Mouse (Mus musculus): ENCODE measurements around the gene Sel1l3. TPM values are rescaled to one million over a fixed set of nuclear protein-coding genes. Genes with fewer than 3 reads are reported as not detected.

Sel1l3 gene
- total RNA-seq, 2 experiments from 2014 or later: 0.09 TPM; not detected in 1

- no peak for ATAC-seq (replicated peaks; ENCODE audit: low FRiP score, poor library complexity, severe bottlenecking)
Measured at GRCm38 (mm10) chr5:53148960-53149685, 64.6 kb downstream of the Sel1l3 start.

- no peak for ATAC-seq (replicated peaks; ENCODE audit: low FRiP score, poor library complexity, severe bottlenecking)
Measured at GRCm38 (mm10) chr5:53148160-53148923, 65.4 kb downstream of the Sel1l3 start.

- ATAC-seq (replicated peaks; ENCODE audit: low FRiP score, poor library complexity, severe bottlenecking): no peak
Measured at GRCm38 (mm10) chr5:53147418-53147817, 66.3 kb downstream of the Sel1l3 start.

GRCm38 (mm10) chr5:53146684-53147061, 67.1 kb downstream of the Sel1l3 start:
- no peak for ATAC-seq (replicated peaks; ENCODE audit: low FRiP score, poor library complexity, severe bottlenecking)

GRCm38 (mm10) chr5:53146049-53146683, 67.6 kb downstream of the Sel1l3 start:
- ATAC-seq (replicated peaks; ENCODE audit: low FRiP score, poor library complexity, severe bottlenecking): no peak

GRCm38 (mm10) chr5:53142587-53142986, 71.1 kb downstream of the Sel1l3 start:
- ATAC-seq (replicated peaks; ENCODE audit: low FRiP score, poor library complexity, severe bottlenecking): no peak

GRCm38 (mm10) chr5:53140158-53140927, 73.4 kb downstream of the Sel1l3 start:
- no peak for ATAC-seq (replicated peaks; ENCODE audit: low FRiP score, poor library complexity, severe bottlenecking)

GRCm38 (mm10) chr5:53139566-53139965, 74.2 kb downstream of the Sel1l3 start:
- ATAC-seq (replicated peaks; ENCODE audit: low FRiP score, poor library complexity, severe bottlenecking): no peak

- ATAC-seq (replicated peaks; ENCODE audit: low FRiP score, poor library complexity, severe bottlenecking): no peak
Measured at GRCm38 (mm10) chr5:53139140-53139539, 74.6 kb downstream of the Sel1l3 start.

- ATAC-seq (replicated peaks; ENCODE audit: low FRiP score, poor library complexity, severe bottlenecking): no peak
Measured at GRCm38 (mm10) chr5:53138025-53138424, 75.7 kb downstream of the Sel1l3 start.

GRCm38 (mm10) chr5:53135984-53136383, 77.7 kb downstream of the Sel1l3 start:
- ATAC-seq (replicated peaks; ENCODE audit: low FRiP score, poor library complexity, severe bottlenecking): no peak

GRCm38 (mm10) chr5:53134003-53134402, 79.7 kb downstream of the Sel1l3 start:
- ATAC-seq (replicated peaks; ENCODE audit: low FRiP score, poor library complexity, severe bottlenecking): no peak

GRCm38 (mm10) chr5:53124701-53125100, 89.0 kb downstream of the Sel1l3 start:
- ATAC-seq (replicated peaks; ENCODE audit: low FRiP score, poor library complexity, severe bottlenecking): no peak

- ATAC-seq (replicated peaks; ENCODE audit: low FRiP score, poor library complexity, severe bottlenecking): no peak
Measured at GRCm38 (mm10) chr5:53123525-53124286, 90.0 kb downstream of the Sel1l3 start.

GRCm38 (mm10) chr5:53119689-53120088, 94.0 kb downstream of the Sel1l3 start:
- no peak for ATAC-seq (replicated peaks; ENCODE audit: low FRiP score, poor library complexity, severe bottlenecking)

- no peak for ATAC-seq (replicated peaks; ENCODE audit: low FRiP score, poor library complexity, severe bottlenecking)
Measured at GRCm38 (mm10) chr5:53118212-53118611, 95.5 kb downstream of the Sel1l3 start.

GRCm38 (mm10) chr5:53114616-53115267, 99.0 kb downstream of the Sel1l3 start:
- no peak for ATAC-seq (replicated peaks; ENCODE audit: low FRiP score, poor library complexity, severe bottlenecking)

GRCm38 (mm10) chr5:53112942-53113341, 100.8 kb downstream of the Sel1l3 start:
- ATAC-seq (replicated peaks; ENCODE audit: low FRiP score, poor library complexity, severe bottlenecking): no peak

GRCm38 (mm10) chr5:53111036-53111435, 102.7 kb downstream of the Sel1l3 start:
- ATAC-seq (replicated peaks; ENCODE audit: low FRiP score, poor library complexity, severe bottlenecking): no peak

Data from erythroblast, adult 5-6 weeks (primary cell).